Mouse (Mus musculus) heart, embryonic 10.5 days (tissue): ENCODE results near the gene Foxb1. TPM values are rescaled to one million over a fixed set of nuclear protein-coding genes. Genes with fewer than 3 reads are reported as not detected.

Experiments
- DNase-seq: peaks from one replicate; pipeline ENCODE4 v3.0.0-alpha.2; 2017; ENCODE audit warnings: low spot score
- H3K27ac ChIP-seq: fragments of 300-500 bp; sonication (generic); 2 replicates; pipeline ENCODE4 v1.5.1; 2016; ENCODE audit warnings: mild to moderate bottlenecking
- H3K27me3 ChIP-seq: fragments of 300-500 bp; sonication (generic); 2 replicates; pipeline ENCODE4 v1.6.1; 2016; ENCODE audit warnings: mild to moderate bottlenecking; ENCODE audit not compliant: poor library complexity, insufficient read depth, severe bottlenecking
- H3K36me3 ChIP-seq: fragments of 300-500 bp; sonication (generic); 2 replicates; pipeline ENCODE4 v1.6.1; 2016; ENCODE audit warnings: mild to moderate bottlenecking, moderate library complexity
- H3K4me1 ChIP-seq: fragments of 300-500 bp; sonication (generic); 2 replicates; pipeline ENCODE4 v1.6.1; 2016; ENCODE audit warnings: mild to moderate bottlenecking
- H3K4me3 ChIP-seq: fragments of 300-500 bp; sonication (generic); 2 replicates; pipeline ENCODE4 v1.5.1; 2016; ENCODE audit warnings: mild to moderate bottlenecking, moderate library complexity
- H3K9me3 ChIP-seq: fragments of 300-500 bp; sonication (generic); 2 replicates; pipeline ENCODE4 v1.6.1; 2016; ENCODE audit warnings: mild to moderate bottlenecking, moderate library complexity
- WGBS: fragments of 180-500 bp; shearing (Covaris S2); methylation state at CpG from one replicate; pipeline ENCODE4 v1.1.7; 2016; 5-methylcytosine and 5-hydroxymethylcytosine counted together
- polyA plus RNA-seq: library from polyadenylated mRNA; unstranded; fragments of >200 nt; fragmentation: Nextera tagmentation; extraction: Ambion mirVana; gene quantifications from 2 replicates; pipeline ENCODE4 v1.2.1, GENCODE M21; 2016

The Foxb1 gene
- polyA plus RNA-seq, 1 experiment from 2014 or later = not detected

DNA sequence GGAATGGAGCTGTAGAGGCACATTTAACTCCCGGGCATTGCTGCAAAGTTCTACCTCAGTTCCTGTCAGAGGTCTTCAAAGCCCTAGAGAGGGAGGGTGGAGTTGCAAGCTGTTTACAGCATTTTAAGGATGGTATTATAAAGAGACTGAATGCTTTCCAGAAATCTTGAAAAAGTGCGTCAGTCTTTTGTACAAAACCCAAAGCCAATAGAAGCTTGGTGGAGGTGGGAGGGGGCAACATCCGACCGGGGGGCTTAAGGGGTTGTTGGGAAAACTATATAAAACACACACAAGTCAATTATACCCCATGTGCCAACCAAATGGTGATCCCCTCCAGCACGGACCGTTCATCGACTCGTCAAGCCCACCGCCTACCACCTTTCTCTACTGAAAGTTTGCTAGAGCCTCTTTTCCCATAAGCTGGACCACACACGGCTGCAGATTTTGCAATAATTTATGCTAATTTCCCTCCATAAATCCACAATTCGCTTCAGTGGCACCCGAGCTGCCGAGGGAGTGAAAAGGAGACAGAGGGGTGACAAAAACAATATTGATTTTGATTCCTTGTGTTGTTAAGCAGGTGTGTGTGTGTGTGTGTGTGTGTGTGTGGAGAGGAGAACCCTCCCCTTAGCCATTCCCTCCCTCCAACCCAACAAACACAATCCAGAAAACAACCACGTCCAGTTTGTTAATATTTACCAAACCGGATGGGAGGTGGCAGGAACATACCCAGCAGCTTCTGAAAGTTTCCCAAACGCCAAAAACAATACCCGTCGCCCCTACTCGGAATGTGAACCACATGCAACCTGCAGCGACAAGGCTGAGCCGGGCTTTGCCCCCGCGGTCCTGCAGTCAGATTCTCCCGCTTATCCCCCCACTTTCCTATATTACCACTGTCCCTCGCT, 3.2 kb upstream of the Foxb1 start:
- no peak overlapping the region for H3K4me3 ChIP-seq
- no peaks in the 10 kb centered on the region for H3K9me3 ChIP-seq
- 2% methylated on average over 25 of the region's 25 CpGs for WGBS

DNA sequence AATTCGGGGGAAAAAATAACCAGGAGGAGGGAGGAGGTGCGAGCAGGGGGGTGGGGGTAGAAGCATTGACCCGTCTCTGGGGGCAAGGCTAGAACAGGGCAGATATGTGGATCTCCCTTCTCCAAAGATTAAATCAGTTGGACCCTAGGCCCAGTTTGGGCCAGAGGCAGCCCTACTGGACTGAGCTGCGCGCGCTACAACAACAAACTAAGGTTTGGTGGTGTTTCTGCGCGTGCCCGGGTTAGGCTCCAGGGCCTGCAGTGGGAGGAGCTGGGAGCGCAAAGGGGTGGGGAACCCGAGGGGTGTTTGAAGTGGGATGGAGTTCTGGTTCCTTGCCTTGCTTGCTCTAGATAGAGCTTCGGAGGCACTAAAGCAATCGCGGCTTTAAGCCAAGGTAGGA, 2.0 kb upstream of the Foxb1 start:
- Histone ChIP-seq H3K4me3 (peak overlapping the region; percentile 29), H3K9me3 (no peaks in the 10 kb centered on the region), H3K27ac (no peak overlapping the region), H3K36me3 (no peaks in the 10 kb centered on the region), H3K4me1 (peaks cover 27% of the 10 kb centered on the region), H3K27me3 (peaks cover 99% of the 10 kb centered on the region)
- DNase-seq = no peak
- 1% methylated on average over 14 of the region's 14 CpGs for WGBS

More for the DNA sequence above, 3.2 kb upstream of the Foxb1 start:
- Histone ChIP-seq H3K27me3 (peaks cover 99% of the 10 kb centered on the region), H3K27ac (no peak overlapping the region), H3K36me3 (no peaks in the 10 kb centered on the region), H3K4me1 (peaks cover 26% of the 10 kb centered on the region)
- no peak for DNase-seq

DNA sequence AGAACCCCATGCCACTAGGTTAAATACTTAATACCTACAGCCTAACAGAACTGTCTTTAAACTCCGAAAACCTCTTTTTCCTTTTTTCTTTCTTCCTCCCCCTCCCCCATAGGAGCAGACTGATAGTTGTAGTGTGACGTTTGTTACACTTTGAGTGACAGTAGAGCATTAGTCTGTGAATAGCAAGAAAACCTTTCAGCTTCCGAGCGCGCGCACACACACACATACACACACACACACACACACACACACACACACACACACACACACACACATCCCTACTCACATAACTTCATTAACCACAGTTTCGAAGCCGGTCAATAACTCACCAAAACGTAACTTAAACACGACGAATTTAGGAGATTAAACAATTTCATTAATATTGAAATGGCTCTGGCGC, 1.5 kb upstream of the Foxb1 start:
- WGBS = 2% methylated on average over 12 of the region's 12 CpGs
- no peaks in the 10 kb centered on the region for H3K9me3 ChIP-seq
- no peak overlapping the region for H3K27ac ChIP-seq
- H3K36me3 ChIP-seq = no peaks in the 10 kb centered on the region
- DNase-seq = no peak
- peaks cover 27% of the 10 kb centered on the region for H3K4me1 ChIP-seq
- peaks cover 99% of the 10 kb centered on the region for H3K27me3 ChIP-seq
- H3K4me3 ChIP-seq = no peak overlapping the region

DNA sequence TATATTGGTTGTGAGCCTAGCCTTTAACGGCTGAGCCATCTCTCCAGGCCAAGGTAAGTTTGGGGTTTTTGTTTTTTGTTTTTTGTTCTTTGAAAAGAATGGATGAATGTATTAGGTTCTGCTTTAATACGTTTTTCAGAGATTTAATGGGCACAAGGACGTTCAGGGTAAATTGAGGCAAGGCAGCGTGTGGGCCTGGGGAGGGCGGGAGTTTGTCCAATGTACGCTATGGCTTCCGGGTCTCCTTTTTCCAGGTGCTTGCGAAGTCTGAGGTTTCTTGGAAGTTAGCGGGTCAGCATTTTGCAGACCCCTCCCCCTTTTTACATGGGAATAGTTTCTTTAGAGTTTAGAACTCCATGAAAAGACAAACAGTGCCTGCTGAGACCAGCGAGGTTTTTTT, 829 bp upstream of the Foxb1 start:
- no peak overlapping the region for H3K4me3 ChIP-seq
- no peaks in the 10 kb centered on the region for H3K36me3 ChIP-seq
- 1% methylated on average over 10 of the region's 10 CpGs for whole genome bisulfite sequencing
- H3K9me3 ChIP-seq = no peaks in the 10 kb centered on the region
- no peak overlapping the region for H3K27ac ChIP-seq
- no peak for DNase-seq
- peaks cover 100% of the 10 kb centered on the region for H3K27me3 ChIP-seq
- peaks cover 27% of the 10 kb centered on the region for H3K4me1 ChIP-seq

DNA sequence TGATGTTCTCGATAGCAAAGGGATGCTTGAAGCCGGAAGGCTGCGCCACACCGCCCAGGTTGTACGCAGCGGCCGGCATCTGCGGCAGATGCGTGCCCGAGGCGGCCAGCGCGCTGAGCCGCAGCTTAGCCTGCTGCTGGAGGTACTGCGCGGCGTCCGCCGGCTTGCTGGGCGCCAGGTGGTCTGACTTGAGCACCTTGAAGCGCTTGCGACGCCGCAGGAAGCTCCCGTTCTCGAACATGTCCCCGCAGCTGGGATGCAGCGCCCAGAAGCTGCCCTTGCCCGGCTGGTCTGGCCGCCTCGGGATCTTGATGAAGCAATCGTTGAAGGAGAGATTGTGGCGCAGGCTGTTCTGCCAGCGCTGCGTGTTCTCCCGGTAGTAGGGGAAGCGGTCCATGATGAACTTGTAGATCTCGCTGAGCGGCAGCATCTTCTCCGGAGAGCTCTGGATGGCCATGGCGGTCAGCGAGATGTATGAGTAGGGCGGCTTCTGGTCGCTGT, 969 bp downstream of the Foxb1 start:
- under 1% methylated on average over 44 of the region's 44 CpGs for WGBS
- Histone ChIP-seq H3K27me3 (peaks cover 100% of the 10 kb centered on the region), H3K9me3 (no peaks in the 10 kb centered on the region), H3K36me3 (no peaks in the 10 kb centered on the region), H3K27ac (no peak overlapping the region), H3K4me3 (peak overlapping the region; percentile 41; the same call in 1 of the 2 replicates), H3K4me1 (peaks cover 27% of the 10 kb centered on the region)
- no peak for DNase-seq

DNA sequence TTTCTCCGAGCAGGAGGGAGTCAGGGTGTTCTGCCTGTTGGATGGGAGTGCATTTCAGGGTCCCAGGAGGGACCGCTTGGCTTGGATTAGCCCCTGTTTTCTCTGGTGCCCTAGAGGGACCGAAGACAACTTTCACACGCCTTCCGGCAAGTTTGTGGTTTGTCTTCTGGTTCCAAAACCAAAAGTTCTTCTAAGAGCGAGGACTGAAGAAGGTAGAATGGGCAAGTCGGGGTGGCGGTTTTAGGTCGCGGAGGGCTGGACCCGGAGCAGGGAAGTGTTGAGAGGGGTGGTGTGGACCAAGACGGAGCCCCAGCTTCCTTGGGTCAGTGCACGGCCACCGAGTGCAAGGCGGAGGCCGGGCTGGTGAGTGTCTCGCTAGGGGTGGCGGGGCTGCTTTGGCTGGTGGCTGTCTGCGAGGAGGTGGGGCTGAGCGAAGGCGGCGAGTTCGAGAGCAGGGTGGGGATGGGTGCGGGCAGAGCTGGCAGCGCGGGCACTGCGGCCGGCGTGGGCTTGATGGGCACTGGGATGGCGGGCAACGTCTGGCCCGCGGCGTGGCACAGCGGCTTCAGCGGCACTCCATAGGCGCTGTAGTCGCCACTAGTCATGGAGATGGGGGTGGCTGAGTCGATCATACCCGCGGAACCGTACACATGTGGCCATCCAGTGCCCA, 1.7 kb downstream of the Foxb1 start:
- Histone ChIP-seq H3K27me3 (peaks cover 100% of the 10 kb centered on the region), H3K4me1 (peaks cover 23% of the 10 kb centered on the region), H3K27ac (no peak overlapping the region), H3K9me3 (no peaks in the 10 kb centered on the region), H3K36me3 (no peaks in the 10 kb centered on the region), H3K4me3 (0 out of 2 replicates have a peak overlapping the region, but pooled peaks have one; percentile 41)
- WGBS = under 1% methylated on average over 41 of the region's 42 CpGs
- DNase-seq = no peak

DNA sequence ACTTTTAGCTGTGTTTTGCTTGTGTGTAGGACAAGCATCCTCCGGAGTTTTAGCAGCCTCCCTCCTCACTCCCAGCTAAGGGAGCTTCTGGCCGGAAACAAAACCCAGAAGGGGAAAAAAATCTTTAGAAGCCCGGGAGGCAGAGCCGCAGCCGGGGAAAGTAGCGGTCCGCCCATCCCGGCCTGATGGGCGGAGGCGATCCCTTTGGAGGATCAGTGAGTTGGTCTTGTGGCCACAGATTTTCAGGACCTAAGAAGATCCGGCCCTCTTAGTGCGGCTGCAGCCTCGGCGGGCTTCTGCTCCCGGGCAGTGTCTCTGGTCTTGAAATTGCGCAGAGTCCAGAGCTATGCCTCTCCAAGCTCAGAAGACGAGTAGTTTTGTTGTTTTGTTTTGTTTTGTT, 2.2 kb downstream of the Foxb1 start:
- WGBS = under 1% methylated on average over 17 of the region's 17 CpGs

DNA sequence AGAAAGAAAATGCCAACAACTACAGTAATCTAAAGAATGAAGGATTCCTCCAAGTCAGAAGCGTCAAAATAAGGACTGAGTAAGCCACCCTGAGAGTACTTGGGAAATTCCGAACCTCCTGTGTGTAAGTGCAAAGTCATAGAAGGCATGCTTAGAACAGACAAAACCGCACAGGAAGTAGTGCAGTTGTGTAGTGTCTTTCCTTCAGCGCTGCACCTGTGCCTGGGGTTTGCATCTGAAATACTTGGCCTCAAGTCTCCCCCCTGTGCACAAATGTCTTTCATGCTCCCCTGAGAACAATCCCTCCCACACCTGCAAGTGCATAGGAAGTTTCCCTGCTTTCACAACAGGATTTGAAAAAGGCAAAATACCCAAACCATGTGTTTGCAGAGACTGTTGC, 3.5 kb downstream of the Foxb1 start:
- no peak for DNase-seq
- Histone ChIP-seq H3K27ac (no peak overlapping the region), H3K27me3 (peaks cover 88% of the 10 kb centered on the region), H3K4me3 (no peak overlapping the region), H3K4me1 (peaks cover 23% of the 10 kb centered on the region), H3K36me3 (no peaks in the 10 kb centered on the region), H3K9me3 (no peaks in the 10 kb centered on the region)
- WGBS = 9% methylated on average over 4 of the region's 4 CpGs

More for the DNA sequence above, 2.2 kb downstream of the Foxb1 start:
- DNase-seq = no peak
- no peaks in the 10 kb centered on the region for H3K36me3 ChIP-seq
- peaks cover 100% of the 10 kb centered on the region for H3K27me3 ChIP-seq
- no peaks in the 10 kb centered on the region for H3K9me3 ChIP-seq
- H3K27ac ChIP-seq = no peak overlapping the region
- H3K4me1 ChIP-seq = peaks cover 23% of the 10 kb centered on the region
- no peak overlapping the region for H3K4me3 ChIP-seq

DNA sequence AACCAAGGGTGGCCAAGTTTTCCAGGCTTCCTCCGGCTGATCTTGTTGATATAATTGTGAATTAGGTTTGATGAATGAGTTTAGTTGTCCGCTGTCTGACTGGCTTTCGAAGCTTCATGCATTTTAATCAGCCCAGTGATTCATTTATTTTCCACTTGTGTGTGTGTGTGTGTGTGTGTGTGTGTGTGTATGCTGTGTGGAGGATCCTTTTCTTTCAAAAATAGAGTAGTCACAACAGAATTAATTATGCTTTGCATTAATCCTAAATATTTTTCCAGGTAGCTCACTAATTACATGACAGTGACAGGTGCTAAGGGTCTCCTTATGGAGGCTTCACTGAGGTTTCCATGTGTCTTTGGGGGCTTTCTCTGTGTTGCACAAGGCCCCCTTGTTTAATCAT, 4.3 kb downstream of the Foxb1 start:
- Histone ChIP-seq H3K9me3 (no peaks in the 10 kb centered on the region), H3K4me3 (no peak overlapping the region), H3K27ac (no peak overlapping the region), H3K4me1 (peaks cover 23% of the 10 kb centered on the region), H3K36me3 (no peaks in the 10 kb centered on the region), H3K27me3 (peaks cover 80% of the 10 kb centered on the region)
- WGBS = 20% methylated on average over 3 of the region's 3 CpGs
- DNase-seq = no peak

DNA sequence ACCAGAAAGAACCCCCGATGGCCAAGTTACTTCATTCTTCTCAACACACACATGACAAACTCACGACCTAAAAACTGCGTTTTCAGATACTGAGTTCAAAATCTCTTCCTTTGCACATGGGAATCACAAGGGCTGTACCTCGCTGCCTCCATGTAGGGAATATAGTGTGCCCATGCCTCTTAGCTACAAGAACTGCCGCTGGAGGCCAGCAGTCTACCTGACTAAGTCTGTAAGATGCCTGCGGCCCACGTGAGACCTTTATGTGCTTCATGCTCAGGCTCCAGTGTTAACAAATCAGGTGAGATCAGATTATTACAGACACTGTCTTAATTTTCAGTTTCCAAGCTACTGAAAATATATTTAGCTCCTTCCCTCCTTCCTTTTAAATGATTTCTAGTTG, 4.7 kb downstream of the Foxb1 start:
- Histone ChIP-seq H3K36me3 (no peaks in the 10 kb centered on the region), H3K27ac (no peak overlapping the region), H3K4me3 (no peak overlapping the region), H3K4me1 (peaks cover 21% of the 10 kb centered on the region), H3K27me3 (peaks cover 75% of the 10 kb centered on the region), H3K9me3 (no peaks in the 10 kb centered on the region)
- WGBS = 13% methylated on average over 7 of the region's 7 CpGs
- DNase-seq = no peak

DNA sequence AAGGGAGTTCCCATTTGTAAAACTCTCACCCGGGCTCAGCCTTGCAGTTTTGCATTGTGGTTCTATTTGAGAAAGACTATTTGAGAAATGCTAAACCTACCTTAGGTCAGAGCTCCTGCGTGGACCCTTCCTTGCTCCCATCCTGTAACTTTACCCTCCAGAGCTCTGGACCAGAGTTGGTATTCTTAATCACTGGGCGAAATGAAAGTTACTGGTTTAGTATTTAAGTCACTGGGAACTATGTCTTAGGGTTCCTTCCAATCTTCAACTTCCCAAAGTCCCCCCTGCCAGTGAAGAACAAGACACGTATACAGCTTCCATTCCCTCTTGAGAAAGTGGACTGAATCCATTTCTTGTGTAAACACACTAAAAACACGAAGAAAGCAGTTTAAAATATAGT, 5.6 kb downstream of the Foxb1 start:
- Histone ChIP-seq H3K9me3 (no peaks in the 10 kb centered on the region), H3K36me3 (no peaks in the 10 kb centered on the region), H3K4me1 (peaks cover 13% of the 10 kb centered on the region), H3K27ac (no peak overlapping the region), H3K27me3 (peaks cover 67% of the 10 kb centered on the region), H3K4me3 (no peak overlapping the region)
- WGBS = 11% methylated on average over 5 of the region's 5 CpGs
- DNase-seq = no peak

DNA sequence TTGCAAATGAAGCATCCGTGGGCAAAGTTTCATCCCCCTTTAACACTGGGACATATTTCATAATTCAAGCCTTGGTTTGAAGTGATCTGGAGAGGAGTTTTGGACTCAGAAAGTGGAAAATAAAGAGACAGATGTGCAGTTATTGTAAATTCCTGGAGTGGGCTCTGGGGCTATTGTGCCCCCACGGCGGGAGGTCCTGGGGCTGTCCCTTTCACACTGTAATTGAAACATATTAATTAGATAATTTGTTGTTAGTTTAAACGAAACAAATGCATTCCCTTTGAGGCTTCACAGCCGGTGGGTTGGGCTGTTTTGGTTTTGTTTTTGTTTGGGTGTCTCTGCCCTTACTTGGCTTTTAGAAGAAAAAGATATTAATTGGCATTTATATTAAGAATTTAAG, 6.0 kb downstream of the Foxb1 start:
- no peak overlapping the region for H3K27ac ChIP-seq
- H3K4me3 ChIP-seq = no peak overlapping the region
- H3K27me3 ChIP-seq = peaks cover 62% of the 10 kb centered on the region
- DNase-seq = no peak
- 6% methylated on average over 5 of the region's 5 CpGs for WGBS
- H3K4me1 ChIP-seq = peaks cover 8% of the 10 kb centered on the region
- no peaks in the 10 kb centered on the region for H3K9me3 ChIP-seq
- H3K36me3 ChIP-seq = no peaks in the 10 kb centered on the region

DNA sequence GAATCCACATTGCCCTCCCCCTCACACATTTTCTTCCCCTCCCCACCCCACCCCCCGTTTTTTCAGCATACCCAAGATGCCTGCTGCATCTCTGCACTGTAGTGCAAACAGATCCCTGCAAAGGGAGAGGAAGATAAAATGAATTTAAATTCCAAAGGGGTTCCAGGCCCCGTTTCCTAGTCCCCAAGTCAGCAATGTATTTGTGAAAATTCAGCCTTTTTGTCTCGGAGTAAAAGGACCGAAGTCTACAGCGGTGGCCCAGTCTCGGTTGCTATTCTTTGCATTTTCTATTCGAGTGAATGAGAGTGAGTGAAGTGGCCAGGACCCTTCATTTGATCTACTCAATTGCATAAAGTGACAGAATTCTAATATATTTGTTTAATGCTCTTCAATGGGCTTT, 6.4 kb downstream of the Foxb1 start:
- H3K36me3 ChIP-seq = no peaks in the 10 kb centered on the region
- no peaks in the 10 kb centered on the region for H3K9me3 ChIP-seq
- H3K27me3 ChIP-seq = peaks cover 58% of the 10 kb centered on the region
- H3K27ac ChIP-seq = no peak overlapping the region
- H3K4me3 ChIP-seq = no peak overlapping the region
- no peak for DNase-seq
- peaks cover 4% of the 10 kb centered on the region for H3K4me1 ChIP-seq
- WGBS = 5% methylated on average over 7 of the region's 7 CpGs
